8 mouse cellular contexts compared by ENCODE assay signal in genomic region chrX:161163069-161163416, GRCm38 (mm10). TPM values are rescaled to one million over a fixed set of nuclear protein-coding genes. Genes with fewer than 3 reads are reported as not detected.
DNase-seq lines count a peak whose midpoint lies in the region; ATAC-seq and TF ChIP-seq lines count a peak whose summit lies in the region.

No protein-coding gene starts in this region.

- no peak overlapping the region for H3K27ac ChIP-seq in thymus, adult 2 months (ENCODE audit: control insufficient read depth, insufficient read depth, low read length)
- no peak overlapping the region for H3K27ac ChIP-seq in liver, embryonic 13.5 days

- peak overlapping the region; percentile 60 for H3K4me3 ChIP-seq in thymus, adult 2 months (ENCODE audit: control insufficient read depth, insufficient read depth, low read length)
- peak overlapping the region; percentile 57 for H3K4me3 ChIP-seq in liver, embryonic 13.5 days (replicated peaks)

- H3K4me2 ChIP-seq in liver, embryonic 13.5 days: peak overlapping the region; percentile 63

- H3K27me3 ChIP-seq in thymus, adult 2 months (ENCODE audit: control insufficient read depth, insufficient read depth, low read length): no peaks in the 10 kb centered on the region
- no peaks in the 10 kb centered on the region for H3K27me3 ChIP-seq in liver, embryonic 13.5 days

- TF ChIP-seq POLR2A in thymus, adult 2 months (IDR thresholded peaks at IDR 0.05; ENCODE audit: control insufficient read depth, extremely low read depth, insufficient read depth, low read length, poor library complexity): no peak

- H3K4me1 ChIP-seq in thymus, adult 2 months (replicated peaks; ENCODE audit: control insufficient read depth, insufficient read depth, low read length): no peaks in the 10 kb centered on the region; the same call in 1 of the 2 replicates
- no peaks in the 10 kb centered on the region for H3K4me1 ChIP-seq in liver, embryonic 13.5 days (replicated peaks)

- H3K9ac ChIP-seq in liver, embryonic 13.5 days: peak overlapping the region; percentile 55

- no peak for TF ChIP-seq CTCF in thymus, adult 2 months (IDR thresholded peaks at IDR 0.05; ENCODE audit: borderline replicate concordance, control insufficient read depth, extremely low read depth, insufficient read depth, low read length, poor library complexity)

- ATAC-seq in liver, embryonic 13.5 days (ENCODE audit: low read depth): peak; percentile 18; the same call in 1 of the 2 replicates

- H3K36me3 ChIP-seq in thymus, adult 2 months (ENCODE audit: control insufficient read depth, insufficient read depth, low read length): no peaks in the 10 kb centered on the region
- no peaks in the 10 kb centered on the region for H3K36me3 ChIP-seq in liver, embryonic 13.5 days

- WGBS in thymus, adult 2 months: 5% methylated on average over 6 of the region's 6 CpGs
- WGBS in liver, embryonic 13.5 days (ENCODE audit: insufficient replicate concordance): 13% methylated on average over 6 of the region's 6 CpGs

- DNase-seq in heart, adult 11 months: peak; percentile 53
- no peak for DNase-seq in heart, adult 18-20 months
- no peak for DNase-seq in thymus, adult 2 months
- DNase-seq in thymus, adult 18-20 months: no peak
- DNase-seq in liver, embryonic 13.5 days: no peak
- no peak for DNase-seq in retina, postnatal 1 day
- DNase-seq in cerebellum, postnatal 4 days (ENCODE audit: low spot score in 2 of 2): no peak
- no peak for DNase-seq in spleen, adult 12 weeks (ENCODE audit: low spot score)

- no peaks in the 10 kb centered on the region for H3K9me3 ChIP-seq in liver, embryonic 13.5 days (replicated peaks)

RNA-seq across cellular contexts. Expression of gene Scml2, which starts 46.0 kb away (rescaled TPM):
- total RNA-seq in heart, adult 18-20 months (2021): under 1 TPM; 0.22 to 0.51 TPM
- 0.62 and 0.69 TPM in 2 replicates for polyA plus RNA-seq in thymus, adult 2 months (2012; rRNA removed)
- polyA plus RNA-seq in liver, embryonic 13.5 days (2015; fragmentation: Nextera tagmentation; extraction: Ambion mirVana): 0.68 and 0.87 TPM in 2 replicates
